In genomic region chr9:63550701-63551100, GRCm38 (mm10) we compare ENCODE assay signal across 7 mouse cellular contexts. TPM values are rescaled to one million over a fixed set of nuclear protein-coding genes. Genes with fewer than 3 reads are reported as not detected.
"Had no signal": no experiment of that assay in that cellular context is flagged by ENCODE, and none has a peak within 500 bp of the region (broad histone marks: within the 10 kb centered on the region; RNA-seq: fewer than 3 reads in every experiment).

No protein-coding gene starts in this region.

RNA-seq across cellular contexts. Expression of gene Iqch, which starts 51.6 kb away (rescaled TPM):
- polyA plus RNA-seq: liver, embryonic 12.5 days; liver, embryonic 13.5 days; liver, embryonic 14.5 days; liver, embryonic 15.5 days; macrophage; midbrain, embryonic 12.5 days; myocyte had no signal
